Mouse (Mus musculus): ENCODE measurements around the gene Atg101. TPM values are rescaled to one million over a fixed set of nuclear protein-coding genes. Genes with fewer than 3 reads are reported as not detected.

Gene Atg101
- polyA plus RNA-seq, 1 experiment = 110 TPM

DNA sequence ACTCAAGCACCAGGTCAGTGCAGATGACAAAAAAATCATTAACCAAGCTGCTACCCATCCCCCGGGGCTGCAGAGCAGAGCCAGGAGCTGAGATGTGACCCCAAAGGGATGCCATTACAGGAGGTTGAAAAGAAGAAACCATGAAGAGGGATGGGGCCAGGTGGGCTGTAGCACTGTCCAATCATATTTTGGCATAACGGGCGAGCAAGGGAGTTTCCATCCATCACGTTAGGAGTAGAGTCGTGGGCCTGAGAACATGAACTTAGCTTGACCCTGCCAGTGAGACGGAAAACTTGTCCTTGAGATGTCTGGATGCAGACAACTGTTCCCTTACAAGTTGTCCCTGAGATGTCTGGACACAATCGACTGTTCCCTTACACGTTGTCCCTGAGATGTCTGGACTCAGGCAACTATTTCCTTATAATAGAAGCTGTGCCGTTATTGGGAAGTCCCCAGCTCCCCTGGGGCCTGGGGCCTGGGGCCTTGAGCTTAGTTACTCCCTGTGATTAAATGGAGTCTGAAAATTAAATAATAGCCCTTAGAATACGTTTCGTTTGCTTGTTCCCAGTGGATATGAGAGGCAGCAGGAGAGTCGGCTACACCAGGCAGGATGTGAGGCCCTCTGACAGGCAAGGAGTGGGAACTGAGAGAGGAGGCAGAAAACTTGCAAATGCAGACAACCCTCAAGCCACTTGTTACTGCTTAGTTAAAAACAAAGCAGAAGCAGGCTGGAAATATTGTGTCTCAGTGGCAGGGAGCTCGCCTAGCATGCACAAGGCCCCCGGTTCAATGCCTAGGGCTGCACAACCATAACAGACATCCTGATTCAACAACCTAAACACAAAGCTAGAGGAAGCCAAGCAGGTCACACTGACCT, 35.1 kb downstream of the Atg101 start:
- H3K4me3 ChIP-seq = no peak overlapping the region
- TF ChIP-seq MAX (IDR thresholded peaks at IDR 0.05; ENCODE audit: low read depth) (no peak), REST (IDR thresholded peaks at IDR 0.05; ENCODE audit: insufficient read depth, insufficient read length) (no peak), E2F4 (IDR thresholded peaks at IDR 0.05; ENCODE audit: insufficient read depth) (no peak), SRF (IDR thresholded peaks at IDR 0.05; ENCODE audit: control insufficient read depth, insufficient read length, low read depth) (no peak), USF1 (IDR thresholded peaks at IDR 0.05; ENCODE audit: low read depth) (no peak), MYOG (IDR thresholded peaks at IDR 0.05; ENCODE audit: control insufficient read depth in 1 of 3, insufficient read depth in 1 of 3, insufficient read length in 2 of 3, low read depth in 2 of 3) (no peak), TCF12 (IDR thresholded peaks at IDR 0.05; ENCODE audit: insufficient read depth, poor library complexity, severe bottlenecking) (no peak), POLR2A (IDR thresholded peaks at IDR 0.05; ENCODE audit: insufficient read length, low read depth) (no peak), CEBPB (IDR thresholded peaks at IDR 0.05; ENCODE audit: insufficient read depth, poor library complexity, severe bottlenecking) (no peak), MYOD1 (IDR thresholded peaks at IDR 0.05; ENCODE audit: control insufficient read depth in 1 of 3, insufficient read length in 2 of 3, low read depth in 2 of 3) (no peak)
- H3K4me2 ChIP-seq (ENCODE audit: low read depth) = peak overlapping the region; percentile 71
- H3K27me3 ChIP-seq (ENCODE audit: control insufficient read depth, insufficient read depth, insufficient read length) = no peaks in the 10 kb centered on the region
- H3ac ChIP-seq (ENCODE audit: control insufficient read depth, insufficient read length) = no peak overlapping the region
- H3K36me3 ChIP-seq (ENCODE audit: control insufficient read depth, insufficient read depth) = no peaks in the 10 kb centered on the region
- no peaks in the 10 kb centered on the region for H3K79me2 ChIP-seq (ENCODE audit: control insufficient read depth, insufficient read depth)

DNA sequence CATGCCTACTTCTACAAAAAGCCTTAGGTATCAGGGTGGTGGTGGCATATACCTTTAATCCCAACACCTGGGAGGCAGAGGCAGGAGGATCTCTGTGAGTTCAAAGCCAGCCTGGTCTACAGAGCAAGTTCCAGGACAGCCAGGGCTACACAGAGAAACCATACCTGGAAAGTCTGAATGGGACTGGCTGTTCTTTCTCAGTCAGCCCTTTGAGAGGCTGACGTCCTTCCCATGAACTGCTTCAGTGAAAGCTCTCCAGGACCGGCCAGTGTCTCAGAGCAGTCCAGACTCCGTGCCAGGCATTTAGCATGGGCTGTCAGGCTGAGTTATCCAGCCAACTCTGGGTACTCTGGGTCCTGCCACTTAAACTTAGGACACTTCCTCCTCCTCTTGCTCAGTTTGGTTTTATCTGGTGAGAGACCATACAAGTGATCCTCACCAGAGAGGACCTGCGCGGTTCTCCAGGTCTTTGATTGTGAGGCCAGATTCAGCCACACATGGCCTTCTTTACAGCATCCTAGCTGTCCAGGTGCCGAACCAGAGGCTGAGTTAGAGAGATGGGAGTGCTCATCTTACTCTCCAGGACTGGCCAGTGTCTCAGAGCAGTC, 36.0 kb downstream of the Atg101 start:
- H3K79me2 ChIP-seq (ENCODE audit: control insufficient read depth, insufficient read depth) = no peaks in the 10 kb centered on the region
- no peaks in the 10 kb centered on the region for H3K27me3 ChIP-seq (ENCODE audit: control insufficient read depth, insufficient read depth, insufficient read length)
- no peak overlapping the region for H3ac ChIP-seq (ENCODE audit: control insufficient read depth, insufficient read length)
- peak overlapping the region; percentile 71 for H3K4me2 ChIP-seq (ENCODE audit: low read depth)
- no peak for TF ChIP-seq USF1 (IDR thresholded peaks at IDR 0.05; ENCODE audit: low read depth)
- TF ChIP-seq TCF3 (IDR thresholded peaks at IDR 0.05; ENCODE audit: insufficient read length, low read depth) = no peak
- no peaks in the 10 kb centered on the region for H3K36me3 ChIP-seq (ENCODE audit: control insufficient read depth, insufficient read depth)
- no peak overlapping the region for H3K4me3 ChIP-seq

DNA sequence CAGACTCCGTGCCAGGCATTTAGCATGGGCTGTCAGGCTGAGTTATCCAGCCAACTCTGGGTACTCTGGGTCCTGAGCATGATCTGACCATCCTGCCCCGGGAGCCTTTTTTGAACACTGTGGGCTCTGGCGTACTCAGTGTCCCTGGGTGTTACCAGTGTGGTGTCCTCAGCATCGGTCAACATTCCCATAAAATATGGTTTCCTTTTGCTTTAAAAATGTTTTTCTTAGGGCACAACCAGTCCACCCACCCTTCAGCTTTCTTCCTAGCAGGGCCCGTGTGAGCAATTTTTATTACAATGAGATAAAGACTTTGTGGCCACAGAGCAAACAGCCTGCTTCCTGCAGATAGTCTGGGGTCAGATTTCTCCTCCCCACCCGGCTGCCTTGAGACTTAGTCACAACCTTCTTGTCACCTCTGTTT, 36.6 kb downstream of the Atg101 start:
- TF ChIP-seq MYOD1 (IDR thresholded peaks at IDR 0.05; ENCODE audit: control insufficient read depth in 1 of 3, insufficient read length in 2 of 3, low read depth in 2 of 3) = peak in 1 of 3 experiments; percentile 53
- TF ChIP-seq POLR2AphosphoS2 (IDR thresholded peaks at IDR 0.05; ENCODE audit: insufficient read length, low read depth) = no peak
- no peak for TF ChIP-seq E2F4 (IDR thresholded peaks at IDR 0.05; ENCODE audit: insufficient read depth)
- TF ChIP-seq TCF3 (IDR thresholded peaks at IDR 0.05; ENCODE audit: insufficient read length, low read depth) = no peak
- TF ChIP-seq SRF (IDR thresholded peaks at IDR 0.05; ENCODE audit: control insufficient read depth, insufficient read length, low read depth) = no peak
- no peak for TF ChIP-seq MAX (IDR thresholded peaks at IDR 0.05; ENCODE audit: low read depth)
- TF ChIP-seq TCF12 (IDR thresholded peaks at IDR 0.05; ENCODE audit: insufficient read depth, poor library complexity, severe bottlenecking) = no peak
- no peak for TF ChIP-seq USF1 (IDR thresholded peaks at IDR 0.05; ENCODE audit: low read depth)
- peak in 2 of 3 experiments; percentile 2 to 30 for TF ChIP-seq MYOG (IDR thresholded peaks at IDR 0.05; ENCODE audit: control insufficient read depth in 1 of 3, insufficient read depth in 1 of 3, insufficient read length in 2 of 3, low read depth in 2 of 3)
- TF ChIP-seq REST (IDR thresholded peaks at IDR 0.05; ENCODE audit: insufficient read depth, insufficient read length) = no peak
- no peak for TF ChIP-seq POLR2A (IDR thresholded peaks at IDR 0.05; ENCODE audit: insufficient read length, low read depth)
- H3K79me2 ChIP-seq (ENCODE audit: control insufficient read depth, insufficient read depth) = no peaks in the 10 kb centered on the region
- no peak overlapping the region for H3K4me3 ChIP-seq
- H3K27me3 ChIP-seq (ENCODE audit: control insufficient read depth, insufficient read depth, insufficient read length) = no peaks in the 10 kb centered on the region
- no peaks in the 10 kb centered on the region for H3K36me3 ChIP-seq (ENCODE audit: control insufficient read depth, insufficient read depth)
- peak overlapping the region; percentile 71 for H3K4me2 ChIP-seq (ENCODE audit: low read depth)
- H3ac ChIP-seq (ENCODE audit: control insufficient read depth, insufficient read length) = no peak overlapping the region

- H3K4me2 ChIP-seq (ENCODE audit: low read depth) = peak overlapping the region; percentile 71
- H3ac ChIP-seq (ENCODE audit: control insufficient read depth, insufficient read length) = no peak overlapping the region
- H3K79me2 ChIP-seq (ENCODE audit: control insufficient read depth, insufficient read depth) = no peaks in the 10 kb centered on the region
- TF ChIP-seq MAX (IDR thresholded peaks at IDR 0.05; ENCODE audit: low read depth) (no peak), MYOD1 (IDR thresholded peaks at IDR 0.05; ENCODE audit: control insufficient read depth in 1 of 3, insufficient read length in 2 of 3, low read depth in 2 of 3) (no peak), MYOG (IDR thresholded peaks at IDR 0.05; ENCODE audit: control insufficient read depth in 1 of 3, insufficient read depth in 1 of 3, insufficient read length in 2 of 3, low read depth in 2 of 3) (no peak), SRF (IDR thresholded peaks at IDR 0.05; ENCODE audit: control insufficient read depth, insufficient read length, low read depth) (no peak), POLR2A (IDR thresholded peaks at IDR 0.05; ENCODE audit: insufficient read length, low read depth) (no peak), E2F4 (IDR thresholded peaks at IDR 0.05; ENCODE audit: insufficient read depth) (no peak), TCF3 (IDR thresholded peaks at IDR 0.05; ENCODE audit: insufficient read length, low read depth) (no peak), POLR2AphosphoS2 (IDR thresholded peaks at IDR 0.05; ENCODE audit: insufficient read length, low read depth) (no peak), CEBPB (IDR thresholded peaks at IDR 0.05; ENCODE audit: insufficient read depth, poor library complexity, severe bottlenecking) (no peak)
- H3K27me3 ChIP-seq (ENCODE audit: control insufficient read depth, insufficient read depth, insufficient read length) = no peaks in the 10 kb centered on the region
- no peaks in the 10 kb centered on the region for H3K36me3 ChIP-seq (ENCODE audit: control insufficient read depth, insufficient read depth)
- no peak overlapping the region for H3K4me3 ChIP-seq
Observed at GRCm38 (mm10) chr15:101321126-101321525, 37.1 kb downstream of the Atg101 start.
